Mouse (Mus musculus): ENCODE measurements around the gene Pycr1. TPM values are rescaled to one million over a fixed set of nuclear protein-coding genes. Genes with fewer than 3 reads are reported as not detected.

Gene Pycr1
- total RNA-seq, 2 experiments from 2014 or later = 3.5 to 3.8 TPM

DNA sequence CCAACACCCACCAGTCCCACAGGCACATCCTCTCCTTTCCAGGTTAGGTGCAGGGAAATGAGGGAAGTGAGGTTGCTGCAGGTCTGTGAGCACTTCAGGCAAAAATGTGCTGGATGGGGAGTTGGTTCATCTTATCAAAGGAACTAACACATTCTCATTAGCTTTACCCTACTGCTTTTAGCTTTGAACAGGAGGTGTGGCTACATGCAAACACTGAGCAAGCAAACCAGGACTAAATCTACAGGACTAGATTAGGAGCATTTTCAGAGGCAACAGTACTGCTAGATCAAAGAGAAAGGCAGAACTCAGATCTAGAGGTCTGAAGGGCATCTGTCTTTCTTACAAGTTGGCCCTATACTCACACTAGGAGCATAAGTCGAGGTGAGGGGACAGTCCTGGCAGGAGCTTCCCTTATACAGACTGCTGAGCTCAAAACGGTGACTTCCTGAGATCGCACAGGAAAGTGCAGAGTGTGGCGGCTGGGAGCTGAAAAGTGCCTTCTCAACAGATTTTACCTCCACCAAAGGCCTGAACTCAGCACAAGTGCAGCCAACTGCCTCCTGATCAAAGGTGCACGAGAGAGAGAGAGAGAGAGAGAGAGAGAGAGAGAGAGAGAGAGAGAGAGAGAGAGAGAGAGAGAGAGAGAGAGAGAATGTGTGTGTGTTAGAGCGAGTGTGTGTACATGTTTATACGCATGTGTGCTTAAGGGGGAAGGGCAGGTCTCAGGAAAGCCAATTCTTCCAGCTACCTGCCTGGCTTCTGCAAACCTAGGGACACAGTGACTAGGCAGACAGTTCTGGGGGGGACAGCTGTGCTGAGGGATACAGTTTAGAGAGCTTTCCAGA, 12.5 kb downstream of the Pycr1 start:
- intact Hi-C loops (cut with DNase I) = no loop called here
- TF ChIP-seq CTCF (IDR thresholded peaks at IDR 0.05) = no peak
- Histone ChIP-seq H3K4me3 (peak overlapping the region; percentile 96), H3K27ac (peak overlapping the region; percentile 98)
- DNase-seq = peak; percentile 32

DNA sequence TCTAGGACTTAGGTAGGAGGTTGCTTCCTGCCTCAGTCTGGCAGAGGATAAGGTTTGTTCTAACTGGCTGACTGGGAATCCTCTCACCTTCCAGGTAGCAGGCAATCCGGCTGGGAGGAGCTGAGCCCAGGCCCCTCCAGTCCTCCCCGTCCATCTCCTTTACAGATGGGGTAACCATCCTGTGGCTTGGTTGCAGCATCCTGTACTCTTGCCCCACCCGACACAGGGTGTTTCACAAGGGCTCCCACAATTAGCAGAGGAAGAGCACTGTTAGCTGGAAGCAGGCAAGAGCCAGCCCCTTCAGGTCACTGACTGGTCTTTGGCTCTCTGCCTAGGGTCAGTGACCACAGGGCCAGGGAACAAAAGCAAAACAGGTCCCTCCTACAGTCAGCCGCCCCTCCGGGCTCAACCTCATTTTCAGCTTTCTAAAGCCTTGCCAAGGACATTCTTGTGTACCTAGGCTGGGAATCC, 13.1 kb downstream of the Pycr1 start:
- no peak for TF ChIP-seq CTCF (IDR thresholded peaks at IDR 0.05)
- H3K4me3 ChIP-seq = peak overlapping the region; percentile 69
- intact Hi-C loops (cut with DNase I) = no loop called here
- peak overlapping the region; percentile 98 for H3K27ac ChIP-seq
- DNase-seq = peak; percentile 58

DNA sequence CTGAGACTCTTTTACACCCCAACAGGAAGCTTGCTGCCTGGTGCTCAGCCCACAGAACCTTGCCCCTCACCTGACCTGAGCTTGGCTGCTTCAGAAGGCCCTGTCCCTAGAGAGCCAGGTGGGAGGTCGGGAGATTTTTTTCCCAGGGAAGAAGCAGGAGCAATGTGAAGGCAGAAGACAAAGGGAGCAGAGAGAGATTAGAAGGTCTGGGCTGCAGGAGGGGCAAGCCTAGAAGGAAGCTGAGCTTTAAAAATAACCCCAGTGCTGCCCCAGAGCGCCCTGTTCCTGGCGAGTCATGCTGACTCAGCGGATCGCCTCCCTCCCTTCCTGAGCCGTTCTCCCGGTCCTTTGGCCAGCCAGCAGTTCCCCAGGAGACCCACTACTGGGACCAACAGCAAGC, 13.7 kb downstream of the Pycr1 start:
- no peak for TF ChIP-seq CTCF (IDR thresholded peaks at IDR 0.05)
- H3K27ac ChIP-seq = peak overlapping the region; percentile 98
- intact Hi-C loops (cut with DNase I) = no loop called here
- peak overlapping the region; percentile 69 for H3K4me3 ChIP-seq
- DNase-seq = peak; percentile 87

DNA sequence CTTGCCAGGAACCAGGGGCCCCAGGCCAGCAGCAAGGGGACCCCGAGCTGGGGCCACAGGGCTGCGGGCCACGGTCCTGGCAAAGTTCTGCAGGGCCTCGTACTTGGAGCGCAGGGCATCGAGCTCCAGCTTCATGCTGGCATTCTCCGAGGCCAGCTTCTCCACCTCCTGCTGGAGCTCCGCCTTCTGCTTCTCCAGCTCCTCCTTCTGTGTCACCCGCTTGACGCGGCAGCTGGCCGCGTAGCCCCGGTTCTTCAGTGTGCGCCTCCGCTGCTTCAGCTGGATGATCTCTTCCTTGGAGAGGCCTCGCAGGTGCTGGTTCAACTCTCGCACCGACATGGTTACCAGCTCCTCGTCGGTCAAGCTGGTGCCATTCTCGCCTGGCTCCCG, 14.2 kb downstream of the Pycr1 start:
- intact Hi-C loops (cut with DNase I) = no loop called here
- no peak for TF ChIP-seq CTCF (IDR thresholded peaks at IDR 0.05)
- peak overlapping the region; percentile 69 for H3K4me3 ChIP-seq
- peak overlapping the region; percentile 98 for H3K27ac ChIP-seq
- peak; percentile 82 for DNase-seq

DNA sequence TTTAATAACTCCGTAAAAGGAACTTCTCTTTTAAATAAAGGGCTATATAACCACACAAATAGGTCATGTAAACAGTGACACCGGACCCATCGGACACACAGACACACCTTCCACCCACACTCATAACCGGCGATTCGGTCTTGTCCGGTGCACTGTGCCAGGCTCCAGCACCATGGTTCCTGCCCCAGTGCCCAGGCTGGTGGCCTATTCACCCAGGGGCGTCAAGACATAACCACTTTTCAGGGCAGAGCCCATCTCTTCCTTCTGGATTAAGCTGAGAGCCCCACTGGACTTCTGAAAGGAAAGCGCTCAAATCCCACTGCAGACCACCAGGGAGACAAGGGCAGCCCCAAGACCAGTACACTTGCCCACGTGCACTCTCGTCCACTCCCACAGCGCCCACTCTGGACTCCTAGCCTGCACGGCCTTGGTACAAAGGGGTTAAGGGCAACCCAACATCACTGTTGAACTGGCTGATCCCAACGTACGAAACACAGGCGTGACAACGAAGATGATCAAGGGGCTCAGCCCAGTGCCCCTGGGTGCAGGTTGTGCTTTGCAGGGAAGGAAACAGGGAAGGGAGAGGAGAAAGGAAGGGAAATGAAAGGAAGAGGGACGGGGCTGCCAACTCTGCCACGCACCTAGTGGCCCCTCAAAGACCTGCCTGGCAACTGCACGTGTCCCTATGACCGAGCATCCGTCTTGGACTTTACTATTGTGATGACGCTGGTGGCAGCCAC, 14.8 kb downstream of the Pycr1 start:
- Histone ChIP-seq H3K27ac (peak overlapping the region; percentile 98), H3K4me3 (peak overlapping the region; percentile 69)
- intact Hi-C loops (cut with DNase I) = no loop called here
- no peak for TF ChIP-seq CTCF (IDR thresholded peaks at IDR 0.05)
- DNase-seq = no peak

DNA sequence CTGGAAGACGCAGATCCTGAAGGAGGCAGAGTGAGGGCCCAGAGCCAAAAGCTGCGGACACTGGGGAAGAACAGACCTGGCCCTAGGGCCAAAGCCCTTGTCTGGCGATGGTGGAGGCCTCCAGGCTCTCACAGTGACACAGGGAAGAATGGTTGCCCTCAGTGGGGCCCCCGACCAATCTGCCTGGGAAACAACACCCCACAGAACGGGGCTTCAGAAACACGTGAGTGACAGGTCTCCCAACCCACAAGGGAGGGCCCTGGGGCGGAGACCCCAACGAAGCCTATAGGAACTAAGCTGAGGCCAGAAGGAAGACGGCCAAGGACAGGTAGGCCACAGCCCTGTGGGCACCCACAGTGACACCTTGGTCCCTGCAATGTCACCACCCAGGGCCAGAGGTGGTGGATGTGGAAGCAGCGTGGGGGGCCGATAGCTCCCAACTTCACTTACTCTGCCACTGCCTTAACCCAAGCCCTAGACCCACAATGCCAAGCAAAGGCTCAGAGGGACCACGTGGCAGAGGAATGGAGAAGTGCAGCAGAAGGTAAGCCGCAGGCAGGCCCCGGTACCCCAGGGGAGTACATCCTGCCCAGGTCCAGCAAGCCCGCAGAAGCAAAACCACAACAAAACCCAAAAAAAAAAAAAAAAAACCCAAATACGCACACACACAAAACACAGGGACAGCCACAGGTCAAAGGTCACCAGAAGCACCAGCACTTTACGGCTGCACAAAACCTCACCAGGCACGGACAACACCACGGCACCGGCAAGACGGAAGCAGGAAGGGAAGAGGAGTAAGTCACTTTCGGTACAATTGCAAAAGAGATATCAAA, 15.9 kb downstream of the Pycr1 start:
- no peak for TF ChIP-seq CTCF (IDR thresholded peaks at IDR 0.05)
- H3K4me3 ChIP-seq = no peak overlapping the region
- H3K27ac ChIP-seq = peak overlapping the region; percentile 43
- intact Hi-C loops (cut with DNase I) = no loop called here
- no peak for DNase-seq

DNA sequence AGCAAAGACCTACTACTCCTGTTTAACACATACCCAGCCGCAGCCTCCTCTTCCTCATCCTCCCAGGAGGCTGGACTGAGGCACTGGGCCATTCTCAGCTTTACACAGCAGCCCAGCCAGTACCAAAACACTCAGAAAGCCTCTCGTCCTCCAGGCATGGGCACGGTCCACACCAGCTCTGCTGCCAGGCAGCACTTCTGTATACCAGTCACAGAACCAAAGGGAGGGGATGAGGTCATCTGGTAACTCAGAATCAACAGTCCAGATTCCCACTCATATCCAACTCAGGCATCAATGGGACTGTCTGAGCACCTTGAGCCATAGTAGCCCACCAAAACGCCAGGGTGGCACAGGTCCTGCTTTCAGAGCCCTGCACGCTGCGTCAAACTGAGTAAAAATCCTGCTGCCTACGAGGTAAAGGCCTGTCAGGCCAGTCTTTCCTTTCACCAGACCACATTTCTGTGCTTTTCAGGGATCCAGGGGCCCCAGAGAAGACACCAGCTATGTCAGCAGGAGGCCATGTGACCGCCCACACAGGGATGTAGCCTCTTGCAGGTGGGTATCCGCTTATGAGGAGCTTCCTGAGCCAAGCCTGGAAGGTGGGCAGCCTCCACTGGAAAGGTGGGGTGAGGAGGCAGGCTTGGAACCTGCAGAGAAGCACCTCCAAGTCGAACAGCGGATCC, 16.6 kb downstream of the Pycr1 start:
- TF ChIP-seq CTCF (IDR thresholded peaks at IDR 0.05) = no peak
- H3K4me3 ChIP-seq = no peak overlapping the region
- no peak for DNase-seq
- intact Hi-C loops (cut with DNase I) = no loop called here
- no peak overlapping the region for H3K27ac ChIP-seq

DNA sequence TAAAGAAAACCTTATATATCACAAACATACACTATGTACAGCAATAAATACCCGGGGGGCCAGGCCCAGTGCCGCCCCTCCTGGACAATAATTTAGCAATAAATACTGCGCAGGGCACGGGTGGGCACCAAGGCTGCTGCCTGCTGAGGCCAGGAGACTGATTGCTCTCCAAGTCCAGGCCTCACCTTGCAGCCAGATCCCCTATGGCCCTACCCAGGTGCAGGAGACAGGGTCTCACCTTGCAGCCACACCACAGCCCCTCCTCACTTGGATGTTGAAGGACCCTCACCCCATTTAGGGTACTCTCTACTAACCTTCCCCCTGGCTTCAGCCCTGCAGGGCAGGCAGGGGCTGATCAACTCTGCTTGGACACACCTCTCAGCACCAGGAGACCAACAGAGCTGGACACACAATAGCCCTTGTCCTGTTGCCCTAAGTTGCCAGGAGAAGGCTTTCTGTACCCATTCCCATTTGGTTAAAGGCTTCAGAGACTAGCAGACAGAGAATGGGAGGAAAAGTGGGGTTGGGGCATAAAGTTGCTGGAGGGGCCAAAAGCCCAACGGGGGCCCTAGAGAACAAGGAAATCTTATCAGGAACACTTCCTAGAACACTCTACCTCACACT, 18.3 kb downstream of the Pycr1 start, which contains the start of gene Sirt7:
Gene Sirt7, minus strand, starts transcription at position 89 of the 624 bp plus-strand sequence.
- intact Hi-C loops (cut with DNase I) = loop anchor here (2.0 kb wide), 1 partner anchor 88 kb away; the partner anchor contains the start of genes Cenpx and Lrrc45
- TF ChIP-seq CTCF (IDR thresholded peaks at IDR 0.05) = no peak

DNA sequence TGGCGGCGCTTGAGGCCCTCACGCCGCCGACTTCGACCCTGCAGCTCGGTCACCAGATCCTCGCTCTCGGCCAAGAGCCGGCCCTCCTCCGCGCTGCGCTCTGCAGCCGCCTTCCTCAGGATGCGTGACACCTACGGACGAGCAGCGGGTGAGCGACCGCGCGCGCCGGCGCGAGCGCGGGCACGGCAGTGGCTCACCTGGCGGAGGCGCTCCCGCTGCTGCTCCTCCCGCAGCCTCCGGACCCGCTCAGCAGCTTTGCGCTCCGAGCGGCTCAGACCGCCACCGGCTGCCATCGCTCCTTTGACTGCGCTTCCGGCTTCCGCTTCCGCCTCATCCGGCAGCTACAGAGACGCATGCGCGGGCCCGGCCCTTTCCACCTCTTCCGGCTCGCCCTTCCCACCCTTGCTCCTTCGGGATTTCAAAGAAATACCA, 18.9 kb downstream of the Pycr1 start:
- intact Hi-C loops (cut with DNase I) = loop anchor here (2.0 kb wide), 1 partner anchor 88 kb away; the partner anchor contains the start of genes Cenpx and Lrrc45
- H3K27ac ChIP-seq = peak overlapping the region; percentile 87
- peak; percentile 91 for DNase-seq
- no peak for TF ChIP-seq CTCF (IDR thresholded peaks at IDR 0.05)
- peak overlapping the region; percentile 85 for H3K4me3 ChIP-seq

More for the DNA sequence above, 18.3 kb downstream of the Pycr1 start, which contains the start of gene Sirt7:
- H3K4me3 ChIP-seq = peak within 1 kb of the TSS; percentile 85
- peak within 1 kb of the TSS; percentile 87 for H3K27ac ChIP-seq
- DNase-seq = no peak

DNA sequence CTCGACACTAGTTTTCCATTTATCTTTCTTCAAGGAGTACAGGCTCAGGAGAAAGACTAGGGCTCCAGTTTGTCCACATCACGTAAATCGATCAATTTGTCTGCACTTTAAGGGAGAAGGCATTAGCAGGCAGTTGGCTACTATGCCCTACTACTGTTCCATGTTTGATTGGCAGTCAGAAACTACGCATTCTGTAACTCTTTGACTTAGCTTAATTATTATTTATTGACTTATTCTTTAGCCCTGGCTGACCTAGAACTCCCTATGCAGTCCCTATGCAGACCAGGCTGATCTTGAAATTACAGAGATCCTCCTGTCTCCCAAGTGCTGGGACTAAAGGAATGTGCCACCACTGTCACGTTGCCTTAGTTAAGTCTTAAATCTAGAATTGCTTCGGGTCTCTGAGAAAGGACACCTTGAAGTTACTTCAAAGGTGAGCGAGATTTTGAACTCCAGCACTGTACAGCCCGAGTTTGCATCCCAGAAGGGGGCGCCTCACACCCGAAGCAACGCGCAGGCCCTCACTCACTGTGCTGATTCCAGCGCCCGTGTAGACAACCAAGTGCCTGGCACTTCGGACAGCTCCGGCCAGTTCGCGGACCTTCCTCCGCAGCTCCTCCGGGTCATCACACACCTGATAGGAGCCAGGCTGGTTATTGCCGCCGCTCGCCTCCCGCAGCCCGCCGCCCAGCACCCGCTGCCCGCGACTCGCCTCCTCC, 19.4 kb downstream of the Pycr1 start:
- TF ChIP-seq CTCF (IDR thresholded peaks at IDR 0.05) = peak; percentile 73
- peak; percentile 78 for DNase-seq
- peak overlapping the region; percentile 87 for H3K27ac ChIP-seq
- intact Hi-C loops (cut with DNase I) = loop anchor here (2.0 kb wide), 1 partner anchor 89 kb away; the partner anchor contains the start of genes Cenpx and Lrrc45
- H3K4me3 ChIP-seq = peak overlapping the region; percentile 85

Measured in gastrocnemius, adult 2 months (tissue).